Mouse (Mus musculus) hindbrain, embryonic 15.5 days (tissue): ENCODE results near the gene Adnp. TPM values are rescaled to one million over a fixed set of nuclear protein-coding genes. Genes with fewer than 3 reads are reported as not detected.

Source experiments
- ATAC-seq: fragments of 200-750 bp; cut with Nextera tagmentation; 2 replicates; pipeline ENCODE4 v1.8.0; 2017; ENCODE audit warnings: low read depth, moderate number of reproducible peaks, moderate TSS enrichment; ENCODE audit not compliant: low FRiP score
- H3K27ac ChIP-seq: fragments of 300-500 bp; sonication (generic); replicated peaks from 2 replicates; pipeline ENCODE4 v1.5.1; 2015; ENCODE audit warnings: mild to moderate bottlenecking, inconsistent platforms
- H3K27me3 ChIP-seq: fragments of 300-500 bp; sonication (generic); 2 replicates; pipeline ENCODE4 v1.6.1; 2015; ENCODE audit warnings: control low read depth, inconsistent platforms
- H3K36me3 ChIP-seq: fragments of 300-500 bp; sonication (generic); 2 replicates; pipeline ENCODE4 v1.6.1; 2015; ENCODE audit warnings: control low read depth, inconsistent platforms
- H3K4me1 ChIP-seq: fragments of 300-500 bp; sonication (generic); replicated peaks from 2 replicates; pipeline ENCODE4 v1.6.1; 2015; ENCODE audit warnings: control low read depth, inconsistent platforms
- H3K4me2 ChIP-seq: fragments of 300-500 bp; sonication (generic); 2 replicates; pipeline ENCODE4 v1.6.1; 2015; ENCODE audit warnings: moderate library complexity, mild to moderate bottlenecking, inconsistent platforms
- H3K4me3 ChIP-seq: fragments of 300-500 bp; sonication (generic); 2 replicates; pipeline ENCODE4 v1.5.1; 2015; ENCODE audit warnings: mild to moderate bottlenecking, inconsistent platforms
- H3K9ac ChIP-seq: fragments of 300-500 bp; sonication (generic); 2 replicates; pipeline ENCODE4 v1.6.1; 2015; ENCODE audit warnings: inconsistent platforms
- H3K9me3 ChIP-seq: fragments of 300-500 bp; sonication (generic); 2 replicates; pipeline ENCODE4 v1.6.1; 2016; ENCODE audit warnings: control low read depth, inconsistent platforms
- WGBS: fragments of 180-500 bp; shearing (Covaris S2); methylation state at CpG from one replicate; pipeline ENCODE4 v1.1.7; 2015; 5-methylcytosine and 5-hydroxymethylcytosine counted together
- microRNA-seq: library from miRNA; unstranded; fragments of <30 nt; microRNA quantifications from one replicate; pipeline ENCODE4, GENCODE M21; 2016
- polyA plus RNA-seq: library from polyadenylated mRNA; unstranded; fragments of >200 nt; fragmentation: Nextera tagmentation; extraction: Ambion mirVana; gene quantifications from 2 replicates; pipeline ENCODE4 v1.2.1, GENCODE M21; 2015

The Adnp gene
- polyA plus RNA-seq, 1 experiment from 2014 or later, result 15.3 TPM

GRCm38 (mm10) chr2:168145437-168145836 lies 61.5 kb downstream of the Adnp start:
- Histone ChIP-seq H3K4me3 (no peak overlapping the region), H3K9me3 (no peaks in the 10 kb centered on the region), H3K4me1 (peaks cover 7% of the 10 kb centered on the region; the same call in 1 of the 2 replicates), H3K27me3 (no peaks in the 10 kb centered on the region), H3K4me2 (no peak overlapping the region), H3K36me3 (no peaks in the 10 kb centered on the region), H3K27ac (no peak overlapping the region), H3K9ac (no peak overlapping the region)
- WGBS, result 67% methylated on average over 2 of the region's 2 CpGs
- ATAC-seq, result no peak

- Histone ChIP-seq H3K36me3 (no peaks in the 10 kb centered on the region), H3K27ac (no peak overlapping the region; the same call in 1 of the 2 replicates), H3K9ac (no peak overlapping the region), H3K27me3 (no peaks in the 10 kb centered on the region), H3K4me3 (no peak overlapping the region), H3K4me1 (peaks cover 7% of the 10 kb centered on the region; the same call in 1 of the 2 replicates), H3K9me3 (no peaks in the 10 kb centered on the region), H3K4me2 (no peak overlapping the region)
- ATAC-seq, result peak; percentile 48; the same call in 1 of the 2 replicates
- 22% methylated on average over 5 of the region's 5 CpGs for WGBS
Observed at GRCm38 (mm10) chr2:168143794-168144193, 63.1 kb downstream of the Adnp start.

DNA sequence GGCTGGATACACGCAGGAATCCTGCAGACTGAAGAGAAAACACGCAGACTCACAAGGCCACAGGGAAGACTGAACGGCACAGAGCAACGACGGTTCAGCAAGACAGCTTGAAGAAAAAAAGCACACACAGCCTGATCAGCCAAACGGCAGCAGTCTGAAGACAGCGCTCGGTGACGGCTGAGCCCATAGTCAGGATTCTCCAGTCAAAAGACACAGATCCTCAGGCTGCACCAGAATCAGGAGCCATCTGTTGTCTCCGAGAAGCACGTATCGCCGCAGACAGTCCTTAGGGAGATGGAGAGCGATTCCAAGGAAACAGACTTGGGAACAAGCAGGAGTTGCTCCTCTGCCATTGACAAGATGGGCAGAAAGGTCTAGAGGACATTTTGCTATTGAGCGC lies 69.8 kb downstream of the Adnp start:
- ATAC-seq, result no peak
- Histone ChIP-seq H3K9ac (no peak overlapping the region), H3K27ac (peak overlapping the region; percentile 36; the same call in 1 of the 2 replicates), H3K9me3 (no peaks in the 10 kb centered on the region), H3K4me1 (no peaks in the 10 kb centered on the region), H3K4me2 (peak overlapping the region; percentile 30), H3K27me3 (no peaks in the 10 kb centered on the region), H3K4me3 (no peak overlapping the region), H3K36me3 (no peaks in the 10 kb centered on the region)
- 50% methylated on average over 15 of the region's 15 CpGs for WGBS

Small RNA genes lying within 50 kb of the gene (microRNA-seq; reads per million reads assigned to microRNA genes)
- gene Gm24561, result not detected

Other genes with a start within 250 kb of the Adnp start
- gene Ripor3, start 196.5 kb downstream of the Adnp start, polyA plus RNA-seq, result 0.32 and 0.45 TPM in 2 replicates
- 5.8 and 7.2 TPM in 2 replicates for gene Pard6b, start 126.1 kb downstream of the Adnp start, polyA plus RNA-seq
- 18.2 and 22.2 TPM in 2 replicates for gene Gm20716, start 23.3 kb upstream of the Adnp start, polyA plus RNA-seq
- gene Dpm1, start 23.5 kb upstream of the Adnp start, polyA plus RNA-seq, result 54.6 and 62.1 TPM in 2 replicates
- 8.5 and 10.2 TPM in 2 replicates for gene Mocs3, start 23.5 kb upstream of the Adnp start, polyA plus RNA-seq
- gene Kcng1, start 74.6 kb upstream of the Adnp start, polyA plus RNA-seq, result 1.8 and 1.9 TPM in 2 replicates